Mouse (Mus musculus) liver, adult 2 months (tissue): Measurements from ENCODE around the gene Zfp384.

Experiments used
- CTCF ChIP-seq: fragments of 200-500 bp; IDR thresholded peaks from 2 replicates; pipeline ENCODE4 v1.5.1; 2011; ENCODE audit warnings: low read depth, low read length, control low read depth
- POLR2A ChIP-seq: fragments of 200-500 bp; IDR thresholded peaks from 2 replicates; pipeline ENCODE4 v1.6.1; 2011; ENCODE audit warnings: low read length, control low read depth; ENCODE audit not compliant: insufficient read depth; ENCODE audit errors: extremely low read depth

DNA sequence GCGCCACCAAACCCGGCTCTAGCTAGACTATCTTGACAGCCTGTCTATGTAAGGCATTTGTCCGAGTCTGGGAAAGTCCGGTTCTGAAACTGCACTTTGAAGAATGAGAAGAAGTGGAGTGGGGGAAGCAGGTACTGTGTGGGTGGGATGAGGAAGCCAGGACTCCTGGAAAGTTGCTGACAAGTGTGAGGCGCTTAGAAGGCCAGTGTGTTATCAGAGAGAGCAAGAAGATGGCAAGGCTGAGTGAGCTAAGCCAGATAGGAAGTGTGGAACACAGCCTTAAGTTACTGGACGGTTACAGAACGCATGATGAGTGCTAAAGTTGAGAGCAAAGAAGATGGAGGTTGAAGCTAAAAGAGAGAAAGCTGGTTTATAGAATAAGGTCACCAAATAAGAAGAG lies 33.1 kb downstream of the Zfp384 start:
- TF ChIP-seq POLR2A (no peak), CTCF (no peak)
